Mouse (Mus musculus) mouse embryonic stem cell (cell line): Measurements from ENCODE around the gene Baz2a.
"Not testable (repeated sequence)": the region's sequence is repeated elsewhere in the genome, so short reads cannot be mapped to it uniquely, and the experiment has no call there.

Experiments
- in situ Hi-C, 2 experiments: fragments of 300-500 bp; cut with MboI; formaldehyde crosslinking; loops; 1 replicate in 1 of 2; 3 replicates in 1 of 2; pipeline ENCODE4 v1.14.3; 2019 to 2020; ENCODE audit warnings: low sequenced_read_pairs in 2 of 2, low pct_unique_long_range_greater_than_20kb in 1 of 2, mixed read lengths in 1 of 2; ENCODE audit not compliant: unreplicated experiment in 1 of 2

Gene Baz2a

DNA sequence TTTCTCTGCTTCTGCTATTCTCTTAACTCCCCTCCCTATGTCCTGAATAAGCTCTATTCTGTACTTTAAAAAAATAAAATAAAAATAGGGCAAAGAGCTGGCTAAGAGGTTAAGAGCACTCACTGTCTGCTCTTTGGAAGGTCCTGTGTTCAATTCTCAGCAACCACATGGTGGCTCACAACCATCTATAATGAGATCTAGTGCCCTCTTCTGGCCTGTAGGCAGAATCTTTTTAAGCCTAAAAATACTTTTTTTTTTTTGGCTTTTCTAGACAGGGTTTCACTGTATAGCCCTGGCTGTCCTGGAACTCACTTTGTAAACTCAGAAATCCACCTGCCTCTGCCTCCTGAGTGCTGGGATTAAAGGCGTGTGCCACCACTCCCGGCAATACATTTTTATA lies 20.9 kb upstream of the Baz2a start:
- in situ Hi-C loops: not testable (repeated sequence)

DNA sequence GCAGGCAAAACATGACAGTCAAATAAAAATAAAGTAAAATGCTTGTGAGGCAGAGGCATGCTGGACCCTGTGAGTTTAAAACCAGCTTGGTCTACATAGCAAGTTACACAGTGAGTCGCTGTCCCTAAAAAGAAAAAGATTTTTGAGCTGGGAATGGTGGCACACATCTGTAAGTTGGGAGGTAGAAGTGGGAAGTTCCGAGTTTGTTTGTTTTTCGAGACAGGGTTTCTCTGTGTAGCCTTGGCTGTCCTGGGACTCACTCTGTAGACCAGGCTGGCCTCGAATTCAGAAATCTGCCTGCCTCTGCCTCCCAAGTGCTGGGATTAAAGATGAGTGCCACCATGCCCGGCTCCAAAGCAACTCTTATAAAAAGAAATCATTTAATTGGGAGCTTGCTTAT lies 13.1 kb upstream of the Baz2a start:
- in situ Hi-C loops: not testable (repeated sequence)

DNA sequence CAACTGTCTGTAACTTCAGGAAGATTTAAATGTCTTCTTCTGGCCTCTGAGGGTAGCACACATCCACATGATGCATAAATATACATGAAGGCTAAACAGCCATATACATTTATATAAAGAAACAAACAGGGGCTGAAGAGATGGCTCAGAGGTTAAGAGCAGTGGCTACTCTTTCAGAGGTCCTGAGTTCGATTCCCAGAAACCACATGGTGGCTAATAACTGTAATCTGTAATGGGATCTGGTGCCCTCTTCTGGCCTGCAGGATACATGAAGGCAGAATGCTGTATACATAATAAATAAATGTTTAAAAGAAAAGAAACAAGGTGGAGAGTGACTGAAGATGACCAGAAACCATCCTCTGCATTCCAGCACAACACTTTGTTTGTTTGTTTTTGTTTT lies 10.9 kb upstream of the Baz2a start:
- in situ Hi-C loops: no loop called here

- in situ Hi-C loops: no loop called here
These were observed 9.4 kb upstream of the Baz2a start for GRCm38 (mm10) chr10:128081807-128082476.

GRCm38 (mm10) chr10:128082477-128082808 lies 8.9 kb upstream of the Baz2a start:
- in situ Hi-C loops: no loop called here

- in situ Hi-C loops: no loop called here
These were observed 8.4 kb upstream of the Baz2a start, which contains the start of gene Atp5b for GRCm38 (mm10) chr10:128082880-128083421. Atp5b (plus strand) TSS chr10:128083273.

GRCm38 (mm10) chr10:128083688-128084087 lies 7.7 kb upstream of the Baz2a start:
- in situ Hi-C loops: no loop called here

DNA sequence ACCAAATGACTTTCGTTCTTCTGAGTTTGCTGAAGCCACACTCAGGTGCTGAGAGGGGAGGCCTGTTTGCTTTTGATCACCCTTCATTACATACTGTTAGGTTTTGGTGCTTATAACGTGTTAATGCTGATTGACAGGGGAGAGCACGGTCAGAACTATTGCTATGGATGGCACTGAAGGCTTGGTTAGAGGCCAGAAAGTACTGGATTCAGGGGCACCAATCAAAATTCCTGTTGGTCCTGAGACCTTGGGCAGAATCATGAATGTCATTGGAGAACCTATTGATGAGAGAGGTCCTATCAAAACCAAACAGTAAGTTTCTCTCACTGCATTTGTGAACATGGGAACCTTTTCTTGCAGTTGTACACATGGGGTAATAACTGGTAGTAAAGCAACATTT lies 7.2 kb upstream of the Baz2a start:
- in situ Hi-C loops: no loop called here

DNA sequence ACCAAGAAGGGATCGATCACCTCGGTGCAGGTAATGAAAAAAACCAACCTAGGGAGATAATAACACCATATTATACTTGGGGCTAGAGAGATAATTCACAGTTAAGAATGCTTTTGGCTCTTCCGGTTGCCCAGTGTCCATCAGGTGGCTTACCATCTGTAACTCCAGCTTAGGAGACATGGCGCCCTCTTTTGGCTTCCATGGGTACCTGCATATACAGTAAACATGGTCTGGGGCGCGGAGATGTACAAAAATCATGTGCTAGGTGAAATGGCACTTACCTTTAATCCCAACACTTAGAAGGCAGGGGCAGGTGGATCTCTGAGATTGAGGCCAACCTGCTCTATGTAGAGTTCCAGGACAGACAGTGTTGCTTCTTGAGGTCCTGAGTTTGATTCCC lies 5.0 kb upstream of the Baz2a start:
- in situ Hi-C loops: loop anchor here in 1 of 2 experiments (5.0 kb wide), 1 partner anchor 36 kb away; no protein-coding TSS in a partner anchor

GRCm38 (mm10) chr10:128087216-128087615 lies 4.2 kb upstream of the Baz2a start:
- in situ Hi-C loops: loop anchor here in 1 of 2 experiments (5.0 kb wide), 1 partner anchor 35 kb away; no protein-coding TSS in a partner anchor

- in situ Hi-C loops: loop anchor here in 1 of 2 experiments (5.0 kb wide), 1 partner anchor 34 kb away; no protein-coding TSS in a partner anchor
These were observed 3.2 kb upstream of the Baz2a start for GRCm38 (mm10) chr10:128088181-128088580.

- in situ Hi-C loops: loop anchor here (5.0 to 10.0 kb wide), 2 partner anchors 32 to 105 kb away; partner anchors contain the start of gene Gls2 (in 1 of the 2)
These were observed 1.5 kb upstream of the Baz2a start for GRCm38 (mm10) chr10:128089842-128090241.

- in situ Hi-C loops: loop anchor here in 1 of 2 experiments (10.0 kb wide), 1 partner anchor 104 kb away; the partner anchor contains the start of gene Gls2
These were observed 470 bp upstream of the Baz2a start for GRCm38 (mm10) chr10:128090651-128091563.

GRCm38 (mm10) chr10:128092506-128093495 lies 1.4 kb downstream of the Baz2a start:
- in situ Hi-C loops: loop anchor here in 1 of 2 experiments (10.0 kb wide), 1 partner anchor 102 kb away; the partner anchor contains the start of gene Gls2

DNA sequence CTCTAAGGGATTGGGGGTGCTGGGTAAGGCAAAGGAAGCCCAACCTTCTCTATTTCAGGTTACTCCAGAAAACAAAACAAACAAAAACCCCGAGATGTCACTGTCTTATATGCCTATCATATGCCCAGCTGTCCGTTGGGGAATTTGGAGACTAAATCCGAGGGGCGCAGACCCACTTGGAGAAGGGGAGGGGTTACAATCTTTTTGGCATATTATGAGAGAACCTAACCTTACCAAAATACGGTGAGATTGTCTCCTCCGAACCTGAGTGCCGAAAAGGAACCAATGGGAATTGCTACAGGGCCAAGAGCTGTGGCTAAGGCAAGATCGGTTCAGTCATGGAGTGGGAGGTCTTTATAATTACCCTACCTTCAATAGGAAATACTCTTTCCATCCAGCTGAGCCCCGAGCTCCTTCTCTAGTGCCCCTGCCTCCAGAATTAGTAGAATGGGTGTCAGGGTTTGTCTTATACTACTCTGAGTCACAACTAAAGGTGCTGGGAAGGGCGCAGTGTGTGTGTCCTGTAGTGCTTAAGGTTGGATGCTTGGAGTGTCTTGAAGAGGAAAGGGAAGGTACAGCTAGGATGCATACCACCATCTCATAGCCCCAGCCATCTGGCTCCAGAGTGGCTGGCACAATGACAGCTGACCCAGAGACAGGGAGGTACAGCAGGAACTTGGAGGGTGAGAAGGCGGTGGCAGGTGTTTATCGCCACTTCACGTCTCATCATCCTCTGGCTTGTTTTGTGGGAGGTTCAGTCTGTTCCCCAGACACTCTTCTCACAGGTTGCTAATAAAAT lies 2.3 kb downstream of the Baz2a start:
- in situ Hi-C loops: loop anchor here in 1 of 2 experiments (10.0 kb wide), 1 partner anchor 101 kb away; the partner anchor contains the start of gene Gls2

- in situ Hi-C loops: loop anchor here in 1 of 2 experiments (10.0 kb wide), 1 partner anchor 100 kb away; the partner anchor contains the start of gene Gls2
These were observed 3.1 kb downstream of the Baz2a start for GRCm38 (mm10) chr10:128094340-128094968.
